Mouse (Mus musculus): ENCODE results near the gene Oas1h.

The Oas1h gene

DNA sequence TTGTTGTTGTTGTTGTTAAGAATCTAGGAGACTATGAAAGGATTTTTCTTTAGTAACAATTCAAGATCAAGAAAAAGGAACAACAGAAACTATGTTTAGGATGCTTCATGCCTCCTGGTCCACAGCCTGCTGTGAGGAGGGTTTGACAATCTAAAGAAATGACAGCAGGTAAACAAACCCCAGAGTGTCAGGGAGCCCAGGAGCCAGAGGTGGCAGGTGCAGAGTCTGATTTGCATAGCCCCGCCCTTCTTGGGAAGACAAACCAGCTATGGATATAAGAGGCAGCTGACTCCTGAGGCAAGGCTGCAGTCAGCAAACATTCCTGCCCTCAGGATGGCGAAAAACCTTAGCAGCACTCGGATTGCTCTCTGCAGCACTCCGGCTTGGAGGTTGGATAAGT is at the start of gene Oas1h:
Oas1h (plus strand) TSS at position 301 of the 400 bp plus-strand sequence.
- CTCF ChIA-PET: interaction anchor here in 1 of 4 experiments (0.5 to 1.2 kb wide), 2 partner anchors 55 to 66 kb away, joined by 3 read pairs; no protein-coding TSS in a partner anchor
- POLR2A ChIA-PET: interaction anchor here in 2 of 4 experiments (0.6 to 1.7 kb wide), 5 partner anchors 10 to 1023 kb away, joined by 3 to 5 read pairs (median 3); partner anchors contain the start of gene Oas1a (in 1 of the 2)

DNA sequence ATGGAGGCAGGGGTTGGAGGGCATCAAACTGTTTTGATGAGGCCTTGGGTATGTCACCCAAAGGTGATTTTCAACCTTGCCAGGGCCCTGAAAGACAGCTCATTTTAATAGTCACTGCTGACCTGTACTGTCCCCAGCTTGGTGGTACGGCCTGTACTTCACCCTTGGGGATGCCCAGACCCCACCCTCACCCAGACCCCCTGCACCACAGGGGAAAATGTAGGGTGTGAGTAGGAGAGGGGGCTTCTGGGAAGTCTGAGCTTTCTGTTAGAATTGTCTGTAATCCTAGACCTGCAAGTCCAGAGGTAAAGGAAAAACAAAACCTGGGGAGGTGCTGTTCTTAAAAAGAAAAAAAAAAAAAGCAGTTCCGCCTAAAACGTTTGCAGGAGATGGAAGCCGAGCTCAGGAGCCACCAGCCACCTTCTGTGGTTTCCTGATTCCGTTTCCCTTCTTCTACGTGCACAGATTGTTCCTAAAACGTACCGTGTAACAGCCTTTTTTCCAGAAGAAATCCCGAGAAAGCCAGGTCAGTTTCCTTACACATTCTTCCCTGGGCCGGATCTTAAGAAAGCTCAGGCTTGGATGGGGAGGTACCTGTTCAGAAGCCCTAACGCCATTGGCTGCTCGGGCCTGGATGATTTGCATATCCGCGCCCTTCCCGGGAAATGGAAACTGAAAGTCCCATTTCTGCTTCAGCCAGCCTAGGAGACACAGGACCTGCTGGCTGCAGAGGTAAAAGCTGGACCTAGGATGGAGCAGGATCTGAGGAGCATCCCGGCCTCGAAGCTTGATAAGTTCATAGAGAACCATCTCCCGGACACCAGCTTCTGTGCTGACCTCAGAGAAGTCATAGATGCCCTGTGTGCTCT is 49.0 kb upstream of the Oas1h start, which contains the start of gene Oas1c:
Oas1c (minus strand) TSS at position 564 of the 869 bp plus-strand sequence.
- POLR2A ChIA-PET: interaction anchor here (0.6 to 2.4 kb wide), 38 partner anchors 9 to 794 kb away, joined by 3 to 14 read pairs (median 3); partner anchors contain the start of genes Oas1a (in 2 of the 4), Oas1g (in 2 of the 4), Iqcd (in 1 of the 4) and Rpl6 (in 1 of the 4)
- CTCF ChIA-PET: interaction anchor here (0.6 to 1.6 kb wide), 27 partner anchors 20 to 710 kb away, joined by 3 to 6 read pairs (median 4); partner anchors contain the start of genes Oas1a (in 1 of the 4), Oas1d (in 1 of the 4) and Rasal1 (in 1 of the 4)

DNA sequence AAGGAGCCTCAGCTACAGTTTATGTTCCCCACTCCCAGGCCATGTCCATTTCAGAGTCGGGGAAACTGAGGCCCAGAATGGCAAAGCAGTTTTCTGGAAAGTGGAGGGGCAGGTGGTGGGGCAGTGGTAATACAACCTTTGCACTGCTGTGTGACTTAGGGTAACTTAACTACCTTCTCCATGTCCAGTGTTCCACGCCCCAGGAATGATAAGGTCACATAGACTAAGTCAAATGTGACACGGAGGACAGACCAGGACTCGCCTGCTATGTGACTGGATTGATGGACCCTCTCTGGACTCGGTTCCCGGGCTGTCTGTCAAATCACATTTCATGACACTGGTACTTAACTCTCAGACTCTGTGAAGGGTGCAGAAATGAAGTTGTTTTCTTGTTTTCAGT is 48.2 kb upstream of the Oas1h start:
- ChIA-PET CTCF (interaction anchor here in 2 of 4 experiments (0.6 to 2.1 kb wide), 9 partner anchors 10 to 208 kb away, joined by 3 to 6 read pairs (median 4); partner anchors contain the start of gene Rasal1 (in 1 of the 2)), POLR2A (interaction anchor here in 3 of 4 experiments (0.6 to 2.4 kb wide), 23 partner anchors 21 to 569 kb away, joined by 3 to 14 read pairs (median 3); partner anchors contain the start of genes Oas1a (in 2 of the 3), Iqcd (in 1 of the 3), Oas1g (in 1 of the 3) and Rpl6 (in 1 of the 3))

DNA sequence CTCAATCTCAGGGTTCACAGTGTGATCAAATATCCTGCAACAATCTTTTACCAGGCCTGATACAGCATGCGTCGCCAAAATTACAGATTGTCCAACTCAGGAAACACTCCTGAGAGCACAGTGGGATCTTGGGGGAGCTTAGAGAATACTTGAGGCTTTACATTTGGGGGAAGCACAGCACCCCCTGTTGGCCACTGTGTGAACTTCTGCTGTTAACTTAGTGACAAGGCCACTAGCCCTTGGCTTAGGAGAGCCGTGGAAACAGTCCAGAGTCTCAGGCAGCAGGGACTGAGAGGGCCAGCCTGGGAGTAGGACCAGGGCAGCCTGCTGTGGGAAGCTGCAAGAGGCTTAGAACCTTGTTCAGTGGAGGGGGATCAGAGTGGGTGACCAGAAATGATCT is 45.3 kb upstream of the Oas1h start:
- POLR2A ChIA-PET: interaction anchor here in 3 of 4 experiments (0.5 to 1.4 kb wide), 6 partner anchors 18 to 199 kb away, joined by 3 to 4 read pairs (median 3); no protein-coding TSS in a partner anchor
- CTCF ChIA-PET: interaction anchor here (0.7 to 2.0 kb wide), 16 partner anchors 9 to 344 kb away, joined by 3 to 11 read pairs (median 4); partner anchors contain the start of gene Oas1e (in 2 of the 4)

DNA sequence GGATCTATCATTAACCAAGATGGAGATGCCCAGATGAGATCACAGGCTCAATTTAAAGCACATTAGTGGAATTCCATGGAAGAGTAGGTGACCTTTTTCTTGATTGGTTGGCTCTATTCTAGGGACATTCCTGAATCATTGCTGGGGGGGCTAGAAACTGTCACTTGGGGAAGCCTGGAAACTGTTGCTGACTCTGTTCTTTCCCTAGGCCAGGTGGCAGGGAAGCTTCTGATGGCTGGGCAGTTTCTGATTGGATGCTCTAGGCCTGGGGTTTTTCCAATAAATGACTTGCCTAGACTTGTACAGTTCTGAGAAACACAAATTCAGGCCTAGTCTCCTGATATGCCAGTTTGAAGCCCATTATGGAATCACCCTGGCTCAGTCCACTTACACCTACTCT is 42.2 kb upstream of the Oas1h start:
- POLR2A ChIA-PET: interaction anchor here in 2 of 4 experiments (0.5 to 1.1 kb wide), 5 partner anchors 15 to 1914 kb away, joined by 3 to 4 read pairs (median 3); no protein-coding TSS in a partner anchor
- CTCF ChIA-PET: no interaction called here

DNA sequence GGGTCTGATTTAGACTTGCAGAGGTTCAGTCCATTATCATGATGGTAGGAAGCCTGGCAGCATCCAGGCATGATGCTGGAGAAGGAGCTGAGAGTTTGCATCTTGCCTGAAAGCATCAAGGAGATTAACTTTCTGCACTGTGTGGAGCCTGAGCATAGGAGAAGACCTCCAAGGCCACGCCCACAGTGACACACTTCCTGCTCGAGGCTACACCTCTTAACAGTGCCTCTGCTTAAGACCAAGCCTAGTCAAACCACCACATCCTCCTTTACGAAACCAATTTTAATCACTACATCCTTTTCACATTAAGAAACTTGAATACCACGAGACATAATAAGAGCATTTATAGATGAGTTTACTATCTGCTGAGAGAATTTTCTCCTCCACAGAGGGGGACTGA is 30.2 kb upstream of the Oas1h start:
- CTCF ChIA-PET: interaction anchor here in 1 of 4 experiments (0.9 kb wide), 1 partner anchor 18 kb away, joined by 3 read pairs; no protein-coding TSS in a partner anchor
- POLR2A ChIA-PET: no interaction called here

DNA sequence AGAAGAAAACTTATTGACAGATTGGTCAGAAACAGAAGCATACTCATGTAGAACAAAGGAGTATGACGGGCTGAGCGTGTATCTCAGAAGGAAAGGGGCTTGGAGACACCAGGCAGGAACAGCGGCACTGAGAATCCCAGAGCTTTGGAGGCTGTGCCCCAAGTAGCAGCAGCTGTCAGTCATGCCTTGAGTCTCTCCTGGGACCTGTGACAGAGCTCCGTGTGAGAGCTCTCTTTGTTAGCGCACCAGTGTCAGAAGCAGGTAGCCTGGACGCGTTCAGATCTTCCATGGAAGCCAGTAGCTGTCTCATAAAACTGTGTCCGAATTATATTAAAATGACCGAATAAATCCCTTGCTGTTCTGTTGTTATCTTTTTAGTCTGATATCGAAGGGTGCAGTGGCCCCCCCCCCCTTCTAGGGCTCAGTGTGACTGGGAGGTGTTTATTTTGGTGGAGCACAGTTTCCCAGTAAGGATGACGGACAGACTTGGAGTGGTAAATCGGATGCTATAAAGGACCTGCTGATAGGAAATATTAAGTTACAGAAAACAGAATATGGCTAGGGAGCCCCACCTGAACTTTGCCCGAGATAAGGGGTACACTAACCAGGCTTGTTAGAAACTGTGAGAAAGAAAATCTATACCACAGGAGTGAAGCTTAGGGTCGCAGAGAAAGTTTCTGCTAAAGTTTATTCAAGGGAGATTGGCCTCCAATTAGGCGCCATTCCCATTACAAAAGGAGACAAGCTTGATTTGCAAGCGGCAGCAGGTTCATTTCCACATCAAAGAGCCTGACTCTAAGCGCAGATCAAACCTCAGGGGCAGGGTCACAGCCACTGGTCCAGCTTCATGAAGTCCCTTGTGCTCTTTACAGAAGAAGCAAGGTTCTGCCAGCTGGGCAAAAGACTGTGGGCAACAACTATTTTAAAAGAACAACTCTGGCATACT is 27.6 kb upstream of the Oas1h start:
- ChIA-PET CTCF (interaction anchor here (0.6 to 1.7 kb wide), 13 partner anchors 9 to 229 kb away, joined by 3 to 9 read pairs (median 4); partner anchors contain the start of genes Oas1c (in 1 of the 4) and Oas1g (in 1 of the 4)), POLR2A (interaction anchor here in 3 of 4 experiments (0.6 to 2.0 kb wide), 13 partner anchors 11 to 991 kb away, joined by 3 to 16 read pairs (median 4); partner anchors contain the start of genes Naa25 (in 1 of the 3), Oas1c (in 1 of the 3) and Oas1g (in 1 of the 3))

DNA sequence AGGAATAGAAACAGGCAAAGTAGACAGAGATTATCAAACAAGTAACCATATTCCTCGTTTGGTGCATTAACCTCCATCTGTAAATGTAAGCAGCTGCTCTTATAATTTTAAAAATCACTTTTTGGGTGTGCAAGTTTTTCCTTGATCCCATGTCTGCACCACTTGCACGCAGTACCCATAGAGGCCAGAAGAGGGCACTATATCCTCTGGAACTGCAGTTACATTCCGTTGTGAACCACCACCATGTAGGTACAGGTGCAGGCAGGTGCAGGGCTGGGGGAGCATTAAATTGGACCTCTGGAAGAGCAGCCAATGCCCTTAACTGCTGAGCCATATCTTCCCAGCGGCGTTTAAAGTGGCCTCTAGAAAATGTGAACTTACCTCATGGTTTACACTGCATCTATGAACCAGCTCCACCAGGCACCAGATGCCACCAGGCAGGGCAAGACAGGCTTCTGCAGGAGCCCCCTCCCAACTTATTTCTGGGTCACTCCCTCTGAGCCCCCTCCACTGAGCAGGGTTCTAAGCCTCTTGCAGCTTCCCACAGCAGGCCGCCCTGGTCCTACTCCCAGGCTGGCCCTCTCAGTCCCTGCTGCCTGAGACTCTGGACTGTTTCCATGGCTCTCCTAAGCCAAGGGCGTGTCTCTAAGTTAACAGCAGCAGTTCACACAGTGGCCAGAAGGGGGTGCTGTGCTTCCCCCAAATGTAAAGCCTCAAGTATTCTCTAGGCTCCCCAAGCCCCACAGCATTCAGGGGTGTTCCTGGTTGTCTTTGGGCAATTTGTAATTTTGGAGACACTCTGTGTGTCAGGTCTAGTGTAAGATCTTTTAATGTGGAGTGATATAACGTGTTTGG is 24.3 kb upstream of the Oas1h start:
- ChIA-PET POLR2A (interaction anchor here in 3 of 4 experiments (0.6 to 1.1 kb wide), 6 partner anchors 24 to 369 kb away, joined by 3 to 6 read pairs (median 3); partner anchors contain the start of genes Oas1c (in 1 of the 3) and Oas1g (in 1 of the 3)), CTCF (interaction anchor here (0.6 to 2.0 kb wide), 57 partner anchors 8 to 976 kb away, joined by 3 to 17 read pairs (median 3); partner anchors contain the start of genes Oas1a (in 2 of the 4), Oas1d (in 2 of the 4), Oas1g (in 2 of the 4) and Rasal1 (in 2 of the 4))

DNA sequence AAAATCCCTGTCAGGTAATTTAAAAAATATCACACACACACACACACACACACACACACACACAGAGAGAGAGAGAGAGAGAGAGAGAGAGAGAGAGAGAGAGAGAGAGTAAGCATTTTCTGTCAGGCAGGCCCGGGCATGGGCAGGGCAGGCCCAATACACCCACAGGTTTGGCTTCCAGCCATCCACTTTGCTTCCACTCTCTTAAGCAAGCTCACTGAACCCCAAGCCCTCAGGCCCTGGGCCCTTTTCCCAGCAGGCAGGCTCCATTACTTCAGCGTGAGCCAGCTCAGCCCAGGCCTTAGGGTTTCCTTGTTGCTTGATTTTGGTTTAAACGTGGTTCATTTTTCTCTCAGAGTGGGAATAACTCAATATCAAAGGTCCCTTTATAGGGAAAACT is 16.5 kb upstream of the Oas1h start:
- CTCF ChIA-PET: interaction anchor here (0.6 to 2.7 kb wide), 6 partner anchors 8 to 298 kb away, joined by 3 to 9 read pairs (median 4); no protein-coding TSS in a partner anchor
- POLR2A ChIA-PET: interaction anchor here in 3 of 4 experiments (0.6 to 1.2 kb wide), 4 partner anchors 12 to 397 kb away, joined by 3 to 5 read pairs (median 4); no protein-coding TSS in a partner anchor

DNA sequence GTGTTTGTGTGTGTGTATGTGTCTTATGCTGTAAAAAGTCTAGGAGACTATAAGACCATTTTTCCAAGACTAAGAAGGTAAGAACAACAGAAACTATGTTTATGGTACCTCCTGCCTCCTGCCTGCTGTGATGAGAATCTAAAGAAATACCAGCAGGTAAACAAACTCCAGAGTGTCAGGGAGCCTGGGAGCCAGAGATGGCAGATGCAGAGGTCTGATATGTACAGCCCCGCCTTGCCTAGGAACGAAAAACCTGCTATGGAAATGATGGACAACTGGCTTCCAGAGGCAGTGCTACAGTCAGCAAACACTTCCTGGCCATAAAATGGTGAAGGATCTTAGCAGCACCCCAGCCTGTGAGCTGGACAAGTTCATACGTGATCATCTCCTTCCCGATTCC is 14.2 kb upstream of the Oas1h start, which contains the start of gene Oas1f:
Oas1f (plus strand) TSS at position 301 of the 400 bp plus-strand sequence.
- CTCF ChIA-PET: interaction anchor here in 2 of 4 experiments (0.6 to 0.9 kb wide), 2 partner anchors 11 to 41 kb away, joined by 3 to 8 read pairs; no protein-coding TSS in a partner anchor

DNA sequence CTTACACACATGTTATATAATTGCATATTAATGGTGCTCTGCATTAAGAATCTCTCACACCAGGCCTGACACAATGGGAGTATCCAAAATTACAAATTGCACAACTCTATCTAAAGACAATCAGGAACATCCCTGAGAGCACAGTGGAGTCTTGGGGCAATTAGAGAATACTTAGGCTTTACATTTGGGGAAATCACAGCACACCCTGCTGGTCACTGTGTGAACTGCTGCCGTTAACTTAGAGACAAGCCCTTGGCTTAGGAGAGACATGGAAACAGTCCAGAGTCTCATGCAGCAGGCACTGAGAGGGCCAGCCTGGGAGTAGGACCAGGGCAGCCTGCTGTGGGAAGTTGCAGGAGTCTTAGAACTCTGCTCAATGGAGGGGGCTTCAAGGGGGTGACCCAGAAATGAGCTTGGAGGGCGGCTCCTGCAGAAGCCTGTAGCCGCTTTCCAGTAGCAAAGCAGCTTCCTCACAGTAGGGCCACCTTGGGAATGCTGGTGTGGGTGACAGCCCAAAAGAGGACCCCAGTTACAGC is 11.6 kb upstream of the Oas1h start:
- CTCF ChIA-PET: interaction anchor here (0.6 to 2.1 kb wide), 9 partner anchors 10 to 659 kb away, joined by 3 to 16 read pairs (median 3); no protein-coding TSS in a partner anchor

More for the DNA sequence above, 14.2 kb upstream of the Oas1h start, which contains the start of gene Oas1f:
- POLR2A ChIA-PET: interaction anchor here in 1 of 4 experiments (0.6 kb wide), 1 partner anchor 92 kb away, joined by 4 read pairs; no protein-coding TSS in a partner anchor

DNA sequence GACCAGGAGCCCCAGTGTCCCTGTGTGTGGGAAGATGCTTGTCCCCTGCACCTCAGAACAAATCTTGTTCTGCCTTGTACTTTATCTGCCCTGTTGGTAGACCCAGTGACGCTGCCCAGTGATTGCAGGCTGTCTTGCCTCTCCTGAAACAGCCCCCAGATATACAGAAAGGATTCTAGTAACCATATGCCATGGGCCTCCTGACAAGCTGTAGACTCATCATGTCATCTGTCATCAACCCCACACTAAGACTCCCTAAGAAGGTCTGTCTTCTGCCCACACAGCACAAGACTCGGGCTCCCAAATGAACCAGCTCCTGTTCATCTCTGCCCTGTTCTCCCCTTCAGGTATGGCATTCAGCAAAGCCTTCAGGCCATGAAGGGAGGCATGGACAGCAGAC is 2.0 kb upstream of the Oas1h start:
- ChIA-PET POLR2A (no interaction called here), CTCF (interaction anchor here in 1 of 4 experiments (1.1 kb wide), 1 partner anchor 44 kb away, joined by 3 read pairs; no protein-coding TSS in a partner anchor)

More for the DNA sequence above, 11.6 kb upstream of the Oas1h start:
- POLR2A ChIA-PET: interaction anchor here in 1 of 4 experiments (0.6 kb wide), 2 partner anchors 12 to 38 kb away, joined by 3 to 12 read pairs; partner anchors contain the start of genes Oas1g and Oas1h

DNA sequence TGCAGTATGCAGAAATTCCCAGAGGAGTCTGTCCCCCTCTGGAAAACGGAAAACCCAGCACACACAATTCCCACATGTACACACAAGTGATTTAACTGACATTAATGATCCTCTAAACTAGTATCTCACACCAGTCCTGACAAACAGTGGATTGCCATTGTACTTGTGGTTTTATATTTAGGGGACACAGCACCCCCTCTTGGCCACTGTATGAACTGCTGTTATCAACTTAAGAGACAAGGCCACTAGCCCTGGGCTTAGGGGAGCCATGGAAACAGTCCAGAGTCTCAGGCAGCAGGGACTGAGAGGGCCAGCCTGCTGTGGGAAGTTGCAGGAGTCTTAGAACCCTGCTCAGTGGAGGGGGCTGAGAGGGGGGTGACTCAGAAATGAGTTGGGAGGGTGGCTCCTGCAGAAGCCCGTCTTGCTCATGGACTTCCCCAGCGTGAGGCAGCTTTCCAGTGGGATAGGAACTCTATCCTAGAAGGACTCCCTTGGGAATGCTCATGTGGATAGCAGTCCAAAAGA is 4.2 kb downstream of the Oas1h start:
- ChIA-PET POLR2A (no interaction called here), CTCF (interaction anchor here in 2 of 4 experiments (0.5 to 1.5 kb wide), 3 partner anchors 28 to 223 kb away, joined by 3 read pairs; no protein-coding TSS in a partner anchor)

DNA sequence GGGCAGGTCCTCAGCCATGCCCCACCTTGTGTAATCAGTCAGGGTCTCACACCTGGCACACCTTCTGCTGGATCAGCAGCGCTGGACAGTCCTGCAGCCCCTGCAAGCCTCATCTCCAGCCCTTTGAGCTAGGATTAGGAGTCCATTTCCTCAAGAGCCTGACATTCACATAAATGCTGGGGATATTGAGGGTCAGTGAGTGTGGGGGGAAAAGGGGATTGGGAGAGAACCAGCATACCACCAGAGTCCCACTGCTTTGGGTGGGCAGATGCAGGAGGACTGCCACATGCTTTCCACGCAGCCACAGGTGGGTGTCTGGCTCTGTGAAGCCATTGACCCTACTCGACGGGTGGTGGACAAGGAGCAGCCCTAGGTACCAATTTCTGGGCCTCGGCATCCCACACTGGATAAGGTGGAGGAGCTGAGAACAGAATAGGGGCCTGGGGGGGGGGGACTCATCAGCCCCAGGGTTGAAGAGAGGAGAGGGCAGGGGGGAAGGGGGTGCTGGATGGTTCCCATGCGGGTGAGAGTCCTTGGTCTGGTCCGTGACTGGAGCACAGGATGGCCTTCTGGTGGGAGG is 8.3 kb downstream of the Oas1h start:
- POLR2A ChIA-PET: interaction anchor here in 2 of 4 experiments (1.1 to 1.5 kb wide), 3 partner anchors 39 to 211 kb away, joined by 3 to 5 read pairs (median 4); no protein-coding TSS in a partner anchor

DNA sequence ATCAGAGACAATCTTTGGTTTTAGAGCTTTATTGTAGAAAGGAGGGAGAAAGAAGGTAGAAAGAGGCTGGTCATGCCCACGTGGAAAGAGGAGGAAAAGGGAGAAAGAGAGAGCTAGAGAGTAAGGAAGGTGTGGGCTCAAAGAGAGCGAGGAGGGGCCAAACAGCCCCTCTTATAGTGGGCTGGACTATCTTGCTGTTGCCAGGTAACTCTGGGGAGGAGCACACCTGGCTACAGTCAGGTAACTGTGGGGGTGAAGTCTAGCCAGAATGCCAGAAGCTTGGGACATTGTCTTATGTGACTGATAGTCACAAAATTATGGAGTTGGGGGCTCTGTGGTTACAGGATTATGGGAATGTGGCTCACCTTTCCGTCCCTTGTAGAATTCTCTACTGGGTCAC is 8.9 kb downstream of the Oas1h start:
- ChIA-PET CTCF (interaction anchor here in 2 of 4 experiments (0.5 to 1.3 kb wide), 3 partner anchors 19 to 549 kb away, joined by 3 read pairs; no protein-coding TSS in a partner anchor), POLR2A (interaction anchor here in 2 of 4 experiments (0.5 to 1.5 kb wide), 5 partner anchors 18 to 210 kb away, joined by 3 to 6 read pairs (median 4); partner anchors contain the start of gene Oas1g (in 1 of the 2))

More for the DNA sequence above, 8.3 kb downstream of the Oas1h start:
- CTCF ChIA-PET: interaction anchor here in 1 of 4 experiments (0.7 to 1.3 kb wide), 2 partner anchors 18 to 36 kb away, joined by 3 read pairs; no protein-coding TSS in a partner anchor

Measured in embryonic stem cell, embryonic (primary cell).